Mouse (Mus musculus) heart, adult 2 months (tissue): Measurements from ENCODE around the gene Abca17.

Experiments used
- CTCF ChIP-seq: fragments of 200-600 bp; IDR thresholded peaks from 2 replicates; pipeline ENCODE4 v1.8.1; 2022; ENCODE audit warnings: antibody characterized with exemption, mild to moderate bottlenecking, moderate library complexity
- EP300 ChIP-seq: fragments of 200-500 bp; IDR thresholded peaks from 2 replicates; pipeline ENCODE4 v1.6.1; 2011; ENCODE audit warnings: low read depth, low read length, control low read depth; ENCODE audit not compliant: insufficient read depth

GRCm38 (mm10) chr17:24220435-24221411 is 130.1 kb downstream of the Abca17 start, which contains the start of gene Tedc2:
- TF ChIP-seq CTCF (no peak), EP300 (peak; percentile 76; the same call in 1 of the 2 replicates)
